Mouse (Mus musculus) ES-CJ7 (cell line): ENCODE data around the gene Sema4d.
"Not testable (repeated sequence)": the region's sequence is repeated elsewhere in the genome, so short reads cannot be mapped to it uniquely, and the experiment has no call there.

Experiments
- DNase-seq: peaks from one replicate; pipeline ENCODE4 v3.0.0; 2011; ENCODE audit warnings: low read depth, low spot score

Gene Sema4d

DNA sequence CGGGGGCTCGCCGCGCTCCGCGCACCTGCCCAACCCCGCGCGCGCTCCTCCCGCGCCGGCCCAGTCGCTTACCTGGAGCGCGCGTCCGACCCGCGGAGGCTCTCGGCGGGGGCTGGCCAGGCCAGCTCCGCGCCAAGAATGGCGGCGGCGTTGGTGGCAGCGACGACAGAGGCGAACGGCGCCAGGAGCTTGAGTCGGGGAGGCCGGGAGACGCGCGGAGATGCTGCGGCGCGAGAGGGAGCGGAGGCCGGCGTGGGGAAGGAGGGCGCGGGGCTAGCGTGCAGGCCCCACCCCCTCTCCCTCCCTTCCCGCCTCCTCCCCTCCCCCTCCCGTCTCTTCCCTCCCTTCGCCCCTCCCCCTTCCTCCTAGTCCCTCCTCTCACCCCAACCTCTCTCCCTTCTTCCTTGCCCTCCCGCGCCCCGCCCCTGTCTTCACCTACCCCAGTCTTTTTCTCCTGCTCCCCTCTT lies at the start of gene Sema4d:
TSS of gene Sema4d (minus strand) at position 323 of the 467 bp plus-strand sequence.
- peak; percentile 82 for DNase-seq

DNA sequence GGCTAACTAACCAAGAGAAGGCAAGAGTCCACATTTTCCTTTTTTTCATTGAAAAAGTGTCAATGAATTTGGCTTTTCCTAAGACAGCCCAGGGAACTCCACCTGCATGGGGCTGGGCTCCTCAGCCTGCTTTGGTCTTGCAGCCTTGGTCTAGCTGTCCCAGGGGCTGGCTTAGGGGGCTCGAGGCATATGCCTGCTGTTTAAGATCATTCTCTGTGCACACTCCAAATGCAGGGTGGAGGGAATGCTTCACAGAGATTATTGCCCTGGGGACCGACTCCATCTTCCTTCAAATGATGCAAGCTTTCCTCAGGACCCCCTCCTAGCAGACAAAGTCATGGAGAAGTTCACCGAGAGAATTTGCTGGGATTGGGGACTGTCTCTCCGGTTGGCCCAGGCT lies 49.8 kb upstream of the Sema4d start:
- no peak for DNase-seq

DNA sequence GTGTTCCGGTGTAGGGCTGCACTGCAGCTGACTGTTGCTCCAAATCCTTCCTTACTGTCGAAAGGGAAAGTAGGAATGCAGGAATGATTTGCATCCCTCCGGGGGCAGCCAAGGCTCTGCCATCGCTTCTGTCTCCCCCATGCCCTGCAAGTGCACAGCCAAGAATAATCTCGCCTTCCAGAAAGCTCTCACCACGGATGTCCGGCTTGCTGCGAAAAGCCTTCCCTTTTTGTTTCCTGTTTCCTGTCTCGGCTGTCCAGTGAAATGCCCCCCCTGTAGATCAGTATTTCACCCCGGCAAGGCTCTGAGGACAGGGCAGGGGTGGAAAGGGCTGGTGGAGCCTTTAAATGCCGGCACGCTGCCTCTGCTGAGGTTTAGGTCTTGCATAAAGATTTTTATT lies 49.2 kb upstream of the Sema4d start:
- no peak for DNase-seq

DNA sequence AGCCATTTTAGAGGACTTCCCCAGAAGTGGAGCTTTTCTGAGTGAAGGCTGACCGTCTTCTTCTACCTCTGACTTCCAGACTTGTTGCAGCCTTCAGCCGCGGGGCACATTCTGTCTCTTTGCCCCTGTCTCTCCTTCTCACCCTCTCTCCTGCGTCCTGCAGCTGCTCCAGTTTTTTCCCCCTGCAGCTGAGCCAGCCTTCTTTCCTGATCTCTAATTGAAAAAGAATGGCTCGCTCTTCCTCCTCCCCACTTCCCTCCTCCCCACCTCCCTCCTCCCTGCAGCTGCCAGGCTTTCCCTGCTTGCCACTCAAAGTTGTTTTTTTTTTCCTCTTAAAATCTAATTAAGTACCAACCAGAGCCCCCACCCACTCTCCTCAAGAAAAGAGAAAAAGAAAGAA lies 48.6 kb upstream of the Sema4d start:
- no peak for DNase-seq

DNA sequence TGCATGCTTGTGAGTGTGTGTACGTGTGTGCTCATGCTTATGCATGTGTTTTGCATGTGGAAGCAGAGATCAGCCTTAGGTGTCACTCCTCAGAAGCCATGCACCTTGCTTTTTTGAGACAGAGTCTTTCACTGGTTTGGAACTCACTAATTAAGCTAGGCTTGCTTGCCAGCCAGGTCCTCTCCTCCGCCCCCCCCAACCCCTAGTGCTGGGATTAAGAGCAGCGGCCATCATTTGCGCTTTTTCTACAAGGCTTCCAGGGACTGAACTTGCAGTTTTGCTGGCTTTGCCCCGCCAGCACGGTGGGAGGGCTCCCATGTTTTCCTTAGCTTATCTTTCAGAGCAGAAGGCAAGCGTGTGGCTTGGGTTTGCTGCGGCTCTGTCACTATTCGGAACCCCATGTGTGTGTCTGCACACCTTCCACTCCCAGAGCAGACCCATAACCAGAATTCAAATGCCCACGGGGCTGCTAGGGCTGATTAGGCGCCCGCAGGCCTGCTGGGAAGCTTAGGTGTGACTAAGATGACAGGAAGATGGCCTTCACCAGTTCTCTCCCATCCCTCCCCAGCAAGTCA lies 48.1 kb upstream of the Sema4d start:
- no peak for DNase-seq

DNA sequence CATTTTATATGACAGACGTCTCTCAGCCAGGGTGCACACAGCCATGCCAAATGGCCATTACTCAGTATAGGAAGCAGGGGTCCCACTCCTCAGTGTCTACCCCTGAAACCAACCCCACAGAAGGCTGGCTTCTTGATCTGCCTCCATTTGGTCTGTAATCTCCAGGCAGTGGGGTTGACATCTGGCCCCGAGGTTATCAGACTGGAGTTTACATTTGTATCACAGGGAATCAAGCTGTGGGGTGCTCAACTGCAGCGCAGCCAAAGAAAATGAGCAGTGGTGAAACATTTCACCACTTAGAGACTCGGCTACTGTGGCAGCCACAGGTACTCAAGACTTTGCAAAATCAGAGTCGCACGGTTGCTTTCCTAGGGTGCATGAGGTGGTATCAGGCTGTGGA lies 47.2 kb upstream of the Sema4d start:
- DNase-seq = no peak

DNA sequence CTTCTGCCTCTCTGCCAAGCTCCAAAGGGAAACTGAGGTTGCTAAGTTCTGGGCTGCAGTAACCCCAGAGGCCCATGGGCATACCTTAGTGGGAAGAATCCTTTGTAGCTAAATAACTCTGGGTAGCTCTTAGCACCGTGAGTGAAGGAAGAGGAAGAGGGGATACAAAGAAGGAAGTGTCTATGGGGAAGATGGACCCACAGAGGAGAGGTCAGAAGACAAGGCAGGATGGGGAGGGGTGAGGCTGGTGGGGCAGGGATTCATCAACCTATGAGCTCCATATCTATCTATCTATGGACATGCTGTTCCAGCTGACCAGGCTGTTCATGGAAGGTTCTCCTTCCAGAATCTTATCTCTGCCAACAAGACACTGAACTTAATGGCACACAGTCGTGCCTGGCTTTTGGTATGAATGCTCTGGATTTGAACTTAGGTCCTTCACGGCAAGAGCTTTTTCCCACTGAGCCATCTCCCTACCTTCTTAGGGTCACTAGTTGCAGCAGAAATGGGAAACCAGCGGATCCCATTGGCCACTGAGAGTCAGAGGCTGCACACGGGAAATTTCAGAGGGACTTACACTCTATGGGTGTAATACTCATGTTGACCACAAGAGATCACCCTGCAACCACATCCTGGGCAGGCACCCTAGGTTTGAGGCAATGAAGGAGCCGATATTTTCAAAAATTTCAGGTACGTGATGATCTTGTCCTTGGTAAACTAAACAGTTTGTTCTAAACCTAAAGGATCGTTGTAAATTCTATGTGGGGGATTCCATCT lies 45.9 kb upstream of the Sema4d start:
- peak; percentile 59 for DNase-seq

DNA sequence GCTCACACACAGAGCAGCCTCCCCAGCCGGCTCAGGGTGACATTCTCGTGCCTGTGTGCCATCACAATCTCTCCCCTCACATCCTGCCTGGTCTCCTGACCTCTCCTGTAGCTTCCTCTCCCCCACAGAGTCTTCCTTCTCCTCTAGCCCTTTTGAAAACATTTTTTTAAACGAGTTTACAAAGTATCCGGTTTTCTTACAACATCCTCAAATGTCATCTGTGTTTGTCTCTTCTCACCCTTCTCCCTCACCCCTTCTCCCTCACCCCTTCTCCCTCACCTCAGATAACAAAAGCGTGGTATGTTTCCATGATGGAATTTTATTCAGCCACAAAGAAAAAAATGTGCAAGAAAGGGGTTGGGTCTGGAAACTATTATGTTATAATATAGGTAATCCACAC lies 43.9 kb upstream of the Sema4d start:
- no peak for DNase-seq

DNA sequence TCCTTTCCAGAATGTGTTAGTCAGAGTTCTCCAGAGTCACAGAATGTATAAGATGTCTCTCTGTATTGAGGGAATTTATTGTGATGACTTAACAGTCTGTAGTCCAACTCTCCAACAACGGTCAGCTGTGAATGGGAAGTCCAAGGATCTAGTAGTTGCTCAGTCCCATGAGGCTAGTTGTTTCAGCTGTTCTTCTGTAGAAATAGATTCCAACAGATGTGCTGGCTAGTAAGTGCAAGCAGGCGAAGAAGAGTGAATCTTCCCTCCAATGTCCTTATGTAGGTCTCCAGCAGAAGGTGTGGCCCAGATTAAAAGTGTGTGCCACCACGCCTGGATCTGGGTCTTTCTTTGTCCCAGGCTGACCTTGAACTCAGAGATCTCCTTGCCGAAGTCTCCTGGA lies 41.7 kb upstream of the Sema4d start:
- DNase-seq = not testable (repeated sequence)

DNA sequence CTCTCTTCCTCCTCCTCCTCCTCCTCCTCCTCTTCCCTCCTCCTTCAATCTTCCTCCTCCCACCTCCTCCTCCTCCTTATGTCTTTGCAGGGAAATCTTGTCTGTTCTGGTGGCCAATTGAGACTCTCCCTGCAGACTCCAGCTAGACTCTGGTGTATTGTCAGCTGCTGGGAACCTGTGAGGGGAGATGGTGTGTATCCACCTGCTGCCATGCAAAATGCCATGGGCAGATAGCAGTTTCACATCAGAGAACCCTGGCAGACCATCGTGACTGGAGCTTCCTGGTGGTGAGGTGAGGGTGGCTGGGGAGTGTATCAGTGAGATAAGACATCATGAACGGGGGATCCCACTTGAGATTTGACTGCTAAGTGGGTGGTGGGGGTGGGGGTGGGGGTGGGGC lies 41.0 kb upstream of the Sema4d start:
- DNase-seq = no peak

DNA sequence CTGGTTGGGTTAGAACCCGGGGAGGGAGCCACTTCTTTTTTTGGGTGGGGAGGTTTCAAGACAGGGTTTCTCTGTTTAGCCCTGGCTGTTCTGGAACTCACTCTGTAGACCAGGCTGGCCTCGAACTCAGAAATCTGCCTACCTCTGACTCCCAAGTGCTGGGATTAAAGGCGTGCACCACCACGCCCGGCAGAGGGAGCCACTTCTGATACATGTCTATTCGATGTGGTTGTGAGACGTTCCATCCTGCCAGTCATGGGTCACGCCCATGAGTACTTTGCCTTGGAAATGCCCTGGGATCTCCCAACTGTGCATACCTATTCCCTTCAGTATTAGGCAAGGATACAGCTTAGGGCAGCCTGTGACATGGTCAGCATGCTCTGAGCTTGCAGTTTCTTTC lies 40.5 kb upstream of the Sema4d start:
- peak; percentile 60 for DNase-seq

DNA sequence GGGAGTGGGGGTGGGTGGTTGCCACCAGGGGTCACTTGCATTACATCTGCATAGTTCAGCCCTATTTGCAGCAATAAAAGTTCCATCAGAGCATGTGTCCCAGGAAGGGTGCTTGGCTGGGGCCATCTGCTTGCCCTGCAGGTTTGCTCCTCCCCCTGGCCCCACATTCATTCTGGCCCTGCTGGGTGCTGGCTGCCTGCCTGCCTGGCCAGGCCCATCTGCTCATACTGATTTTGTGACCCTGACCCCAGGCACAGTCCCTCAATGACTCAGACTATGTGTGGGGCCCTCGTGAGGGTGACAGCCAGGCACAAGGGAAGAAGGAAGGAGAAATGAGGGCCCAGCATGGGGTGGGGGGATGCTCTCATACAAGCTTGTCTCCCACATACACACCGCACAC lies 40.1 kb upstream of the Sema4d start:
- no peak for DNase-seq

DNA sequence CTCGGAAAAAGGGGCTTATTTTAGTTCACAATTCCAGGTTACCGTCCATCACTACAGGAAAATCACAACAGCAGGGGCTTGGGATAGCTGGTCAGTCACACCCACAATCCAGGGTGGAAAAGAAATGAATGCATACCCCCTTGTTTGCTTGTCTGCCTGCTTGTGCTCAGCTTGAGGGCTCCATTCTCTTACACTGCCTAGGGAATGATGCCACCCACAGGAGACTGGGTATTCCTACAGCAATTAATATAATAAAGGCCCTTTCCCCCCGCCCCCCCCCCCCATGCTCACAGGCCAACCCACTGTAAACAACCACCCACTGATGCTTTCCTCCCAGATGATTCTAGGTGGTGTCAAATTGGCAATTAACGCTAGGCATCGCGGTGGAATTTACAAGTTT lies 38.9 kb upstream of the Sema4d start:
- no peak for DNase-seq

DNA sequence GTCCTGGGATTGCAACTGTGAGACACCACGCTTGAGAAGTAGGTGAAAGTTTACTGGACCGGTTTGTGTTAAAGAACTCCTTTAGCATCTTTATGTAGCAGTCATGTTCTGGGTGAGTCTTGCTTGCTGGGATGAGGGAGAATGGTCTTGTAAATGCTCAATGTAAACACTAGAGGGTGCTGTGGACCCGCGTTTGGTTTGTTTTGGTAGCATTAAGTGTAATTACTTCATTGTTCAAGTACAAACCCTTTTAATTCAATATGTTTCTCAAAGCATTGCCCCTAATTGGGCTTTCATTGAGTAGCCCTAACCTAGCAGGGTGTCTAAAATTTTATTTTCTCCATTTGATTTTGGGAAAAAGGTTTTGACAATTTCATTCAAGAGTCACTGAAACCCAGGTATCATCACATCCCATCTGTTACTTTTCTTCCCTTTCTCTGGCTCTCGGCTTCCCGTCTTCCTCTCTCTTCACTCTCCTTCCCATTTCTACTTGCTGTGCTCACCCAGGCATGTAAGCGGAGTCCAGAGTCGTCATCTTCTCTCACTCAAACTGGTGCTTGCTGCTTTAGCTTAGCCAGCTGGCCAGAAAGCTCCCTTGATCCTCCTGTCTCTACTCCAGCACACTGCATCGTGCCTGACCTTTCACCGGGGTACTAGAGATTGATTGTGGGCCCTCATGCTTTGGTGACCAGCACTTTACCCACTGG lies 37.4 kb upstream of the Sema4d start:
- DNase-seq = peak; percentile 58

DNA sequence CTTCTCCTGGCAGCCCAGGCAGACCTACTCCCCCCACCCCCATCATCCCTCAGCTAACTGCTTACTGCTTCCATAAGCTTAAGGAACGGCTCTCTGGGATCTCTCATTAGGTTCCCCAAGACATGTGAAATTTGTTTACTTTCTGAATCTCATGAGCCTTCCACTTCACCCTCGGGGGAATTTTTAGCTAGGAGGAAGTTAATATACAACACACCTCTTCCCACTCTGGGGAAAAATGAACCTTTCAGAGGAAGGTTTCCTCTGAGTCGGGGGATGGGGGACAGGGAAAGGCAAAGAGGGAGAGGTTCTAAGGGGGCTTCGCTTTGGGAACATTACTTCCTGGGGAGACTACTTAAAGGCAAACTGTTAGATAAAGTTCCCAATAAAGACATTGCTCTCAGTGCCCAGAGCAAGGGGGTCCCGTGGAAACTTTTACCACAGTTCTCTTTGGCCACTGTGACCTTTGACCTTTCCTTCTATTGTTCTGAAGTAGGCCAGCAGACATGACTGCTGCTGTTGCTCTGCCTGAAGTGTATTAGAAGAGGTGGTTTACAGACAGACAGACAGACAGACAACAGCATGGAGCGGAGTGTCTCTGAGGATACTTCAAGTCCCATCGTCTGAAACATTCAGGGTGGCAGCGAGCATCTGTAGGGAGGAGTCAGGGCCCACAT lies 30.4 kb upstream of the Sema4d start:
- no peak for DNase-seq

DNA sequence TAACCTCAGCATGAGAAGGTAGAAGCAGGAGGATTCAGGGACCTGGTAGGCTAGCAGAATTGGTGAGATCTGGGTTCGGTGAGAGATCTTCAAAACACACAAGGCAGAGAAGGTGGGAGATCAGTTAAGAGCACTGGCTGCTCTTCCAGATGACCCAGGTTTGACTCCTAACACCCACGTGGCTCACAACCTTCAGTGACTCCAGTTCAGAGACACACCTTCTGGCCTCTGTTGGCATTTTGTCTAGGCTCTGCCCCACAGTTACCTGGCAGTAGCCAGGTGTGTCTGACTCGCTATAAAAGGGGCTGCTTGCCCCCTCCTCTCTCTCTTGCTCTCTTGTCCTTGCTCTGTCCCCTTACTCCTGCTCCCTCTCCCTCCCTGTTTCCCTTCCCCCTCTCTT lies 28.4 kb upstream of the Sema4d start:
- DNase-seq = no peak

DNA sequence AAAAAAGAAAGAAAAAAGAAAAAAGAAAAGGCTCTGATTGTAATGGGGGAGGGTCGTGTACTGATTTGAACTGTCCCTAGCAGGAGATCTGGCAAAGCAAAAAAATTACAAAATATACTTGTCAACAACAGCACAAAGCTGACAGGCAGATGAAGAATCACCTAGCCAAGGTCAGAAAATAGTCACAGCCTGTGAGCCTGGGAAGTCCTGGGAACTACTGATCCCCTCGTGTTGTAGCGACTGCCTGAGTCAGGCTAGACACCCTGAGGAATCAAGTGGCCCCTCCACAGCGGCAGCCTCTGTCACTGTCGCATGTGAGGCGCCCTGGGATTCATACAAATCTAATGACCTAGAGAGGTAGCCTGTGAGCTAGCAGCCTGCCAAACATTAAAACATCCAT lies 25.8 kb upstream of the Sema4d start:
- DNase-seq = no peak

DNA sequence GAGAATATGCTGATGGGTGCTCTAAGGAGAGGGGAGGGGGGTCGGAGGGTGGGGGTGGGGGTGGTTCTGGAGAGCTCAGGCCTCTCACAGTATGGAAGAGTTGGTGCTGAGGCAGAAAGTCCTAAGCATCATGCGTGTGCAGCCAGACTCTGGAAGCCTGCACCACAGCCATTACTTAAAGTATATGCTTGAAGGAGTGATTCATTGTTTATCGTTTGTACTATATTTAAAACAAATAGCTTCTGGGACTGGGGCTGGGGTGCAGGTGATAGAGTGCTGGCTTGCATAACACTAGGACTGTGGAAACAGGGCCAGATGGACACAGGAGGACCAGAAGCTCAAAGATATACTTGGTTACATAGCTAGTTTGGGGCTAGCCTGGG lies 25.4 kb upstream of the Sema4d start:
- no peak for DNase-seq

DNA sequence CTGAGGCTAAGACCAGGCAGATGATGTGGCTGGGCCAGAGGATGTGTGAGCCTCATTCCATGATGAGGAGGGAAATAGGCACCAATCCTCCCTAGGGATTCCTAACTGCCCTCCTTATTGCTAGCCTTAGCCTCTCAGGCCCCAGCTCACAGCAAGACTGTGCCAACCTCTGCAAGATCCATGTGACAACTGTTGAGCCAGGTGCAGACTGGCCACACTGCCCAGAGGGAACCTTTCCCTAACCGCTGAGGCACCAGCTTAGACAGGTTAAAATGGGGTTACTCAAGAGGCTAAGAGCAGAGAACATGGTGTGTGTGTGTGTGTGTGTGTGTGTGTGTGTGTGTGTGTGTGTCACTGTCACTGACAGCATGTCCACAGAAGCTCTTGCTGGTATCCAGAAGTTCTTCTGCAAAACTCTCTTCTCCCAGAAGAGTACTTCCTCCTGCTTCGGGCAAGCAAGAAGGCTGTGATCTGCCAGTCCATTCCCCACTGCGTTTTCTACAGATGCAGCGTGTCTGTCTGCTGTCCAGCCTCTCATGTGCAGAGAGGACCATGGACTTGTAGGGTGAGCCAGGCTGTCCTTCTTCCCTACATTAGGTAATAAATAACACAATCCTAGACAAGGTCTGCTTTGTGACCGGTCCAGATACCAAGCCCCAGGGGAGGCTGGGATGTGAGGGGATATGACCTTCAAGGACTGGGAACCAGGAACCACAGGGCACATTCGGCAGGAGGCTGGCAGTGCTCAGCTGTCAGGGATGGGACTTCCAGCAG lies 24.8 kb upstream of the Sema4d start:
- no peak for DNase-seq

DNA sequence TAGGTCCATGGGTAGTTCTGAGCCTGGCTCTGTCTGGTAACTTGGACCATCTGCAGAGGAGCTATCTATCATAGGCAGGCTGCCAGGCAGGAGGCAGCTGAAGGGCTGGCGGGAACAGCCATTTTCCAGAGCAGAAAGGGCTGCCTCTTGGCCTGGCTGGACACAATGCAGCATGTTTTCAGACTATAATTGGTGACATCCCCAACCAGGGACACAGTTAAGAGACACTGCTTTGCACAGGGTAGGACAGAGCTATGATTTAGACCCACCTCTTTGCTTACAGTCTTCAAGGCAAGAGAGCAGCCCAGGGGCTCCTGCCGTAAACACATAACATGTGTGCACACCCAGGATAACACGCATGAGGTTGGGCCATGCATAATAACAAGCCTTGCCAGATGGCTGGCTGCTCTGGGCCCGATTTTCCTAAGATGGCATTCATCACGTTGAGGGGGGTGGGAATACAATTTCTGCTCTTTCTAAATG lies 23.1 kb upstream of the Sema4d start:
- DNase-seq = no peak

DNA sequence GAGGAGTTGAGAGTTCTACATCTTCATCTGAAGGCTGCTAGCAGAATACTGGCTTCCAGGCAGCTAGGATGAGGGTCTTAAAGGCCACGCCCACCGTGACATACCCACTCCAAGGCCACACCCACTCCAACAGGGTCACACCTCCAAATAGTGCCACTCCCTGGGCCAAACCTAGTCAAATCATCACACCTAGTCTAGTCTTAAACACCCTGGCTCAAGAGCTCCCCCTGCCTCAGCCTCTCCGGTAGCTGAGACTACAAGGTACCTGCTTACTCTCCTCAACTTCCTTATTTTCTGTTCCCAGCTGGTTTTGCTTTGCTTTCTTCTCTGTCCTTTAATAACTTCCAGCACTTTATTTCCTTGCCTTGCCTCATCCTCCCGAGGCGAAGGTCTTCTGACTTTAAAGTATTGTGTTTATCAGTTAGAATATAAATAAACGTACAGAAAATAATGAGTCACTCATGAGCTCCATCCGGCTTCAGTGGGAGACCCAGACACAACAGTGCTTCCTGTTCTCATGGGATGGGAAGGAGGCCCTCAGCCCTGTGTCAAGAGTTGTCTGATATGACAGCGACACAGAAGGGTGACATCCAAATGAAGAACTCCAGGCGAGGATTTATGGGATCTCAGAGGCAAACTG lies 22.4 kb upstream of the Sema4d start:
- peak; percentile 83 for DNase-seq
